Mouse (Mus musculus) 3T3-L1 (cell line): ENCODE data around the gene Hist1h3f.

Experiments
- DNase-seq: peaks from one replicate; pipeline ENCODE4 v3.0.0-alpha.2; 2015; ENCODE audit warnings: low read depth, low spot score

The Hist1h3f gene

GRCm38 (mm10) chr13:23543965-23544786 is at the start of gene Hist1h3f:
TSS of gene Hist1h3f (plus strand) at chr13:23544052.
- DNase-seq = peak; percentile 96

DNA sequence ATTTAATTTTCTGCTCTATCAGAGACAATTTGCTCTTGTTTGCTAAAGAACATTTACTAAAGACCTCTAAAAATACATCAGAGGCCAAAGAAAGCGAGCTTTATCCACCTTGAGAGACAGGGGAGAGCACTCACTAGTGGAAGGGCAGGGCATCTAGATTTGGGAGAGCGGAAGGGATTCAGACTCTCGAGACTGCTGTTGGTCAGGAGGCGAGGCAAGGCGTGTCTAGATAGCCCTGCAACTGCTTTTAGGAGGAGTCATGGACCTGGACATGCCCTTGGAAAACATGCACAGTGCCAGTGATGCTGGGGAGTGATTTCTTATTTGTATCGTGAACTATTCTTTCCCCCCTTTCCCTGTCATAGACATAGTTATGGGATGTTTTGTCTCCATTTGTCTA is 48.3 kb upstream of the Hist1h3f start:
- DNase-seq = no peak

- DNase-seq = peak; percentile 82
Measured at GRCm38 (mm10) chr13:23497656-23498321, 46.1 kb upstream of the Hist1h3f start.

- peak; percentile 51 for DNase-seq
Measured at GRCm38 (mm10) chr13:23498653-23499052, 45.2 kb upstream of the Hist1h3f start.

- no peak for DNase-seq
Measured at GRCm38 (mm10) chr13:23499943-23500342, 43.9 kb upstream of the Hist1h3f start.

DNA sequence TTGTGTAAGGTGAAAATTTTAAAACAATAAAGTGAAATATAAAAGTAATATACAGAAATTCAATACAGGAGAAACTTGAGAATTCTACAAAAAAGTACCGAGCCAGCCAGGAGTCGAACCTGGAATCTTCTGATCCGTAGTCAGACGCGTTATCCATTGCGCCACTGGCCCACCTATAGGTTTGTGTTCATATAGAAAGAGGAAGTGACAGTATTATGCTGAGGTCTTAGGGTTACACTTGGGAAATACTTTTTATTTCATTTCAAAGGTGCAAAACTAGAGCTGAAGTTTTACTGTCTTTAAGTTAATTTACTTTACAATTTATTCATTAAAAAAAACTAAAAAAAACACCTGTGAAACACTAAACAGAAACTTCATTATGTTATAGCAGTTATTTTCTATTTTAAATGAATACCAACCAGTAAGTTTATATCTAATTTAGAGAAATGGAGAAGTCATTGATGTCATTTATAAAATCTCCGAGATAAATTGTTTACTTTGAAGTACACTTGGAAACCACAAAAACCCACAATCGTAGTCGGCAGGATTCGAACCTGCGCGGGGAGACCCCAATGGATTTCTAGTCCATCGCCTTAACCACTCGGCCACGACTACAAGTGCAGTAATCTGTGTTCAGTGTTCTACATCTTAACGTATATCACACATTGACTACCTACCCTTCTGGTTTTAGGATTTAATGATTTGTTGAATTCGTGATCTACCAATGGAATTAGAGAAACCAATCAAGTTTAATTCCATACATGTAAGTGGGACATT is 43.2 kb upstream of the Hist1h3f start:
- peak; percentile 88 for DNase-seq

DNA sequence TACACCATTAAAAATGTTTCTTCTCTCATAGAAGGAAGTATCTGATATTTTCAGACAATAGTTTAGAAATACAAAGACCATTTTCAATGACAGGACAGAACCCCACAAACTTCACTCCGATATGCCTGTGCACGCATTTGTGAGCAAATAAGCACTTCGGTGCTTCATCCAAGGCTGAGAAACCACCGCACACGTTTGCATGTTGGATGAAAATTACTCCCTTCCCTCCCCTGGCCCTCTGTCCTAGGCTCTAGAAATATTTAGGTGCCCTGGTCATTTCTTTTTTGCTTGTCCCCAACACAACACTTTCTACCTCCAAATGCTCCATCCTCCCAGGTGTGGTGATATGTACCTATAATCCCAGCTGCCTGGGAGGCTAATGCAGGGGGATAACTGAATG is 42.3 kb upstream of the Hist1h3f start:
- no peak for DNase-seq

GRCm38 (mm10) chr13:23502031-23502567 is 41.8 kb upstream of the Hist1h3f start:
- DNase-seq = no peak

DNA sequence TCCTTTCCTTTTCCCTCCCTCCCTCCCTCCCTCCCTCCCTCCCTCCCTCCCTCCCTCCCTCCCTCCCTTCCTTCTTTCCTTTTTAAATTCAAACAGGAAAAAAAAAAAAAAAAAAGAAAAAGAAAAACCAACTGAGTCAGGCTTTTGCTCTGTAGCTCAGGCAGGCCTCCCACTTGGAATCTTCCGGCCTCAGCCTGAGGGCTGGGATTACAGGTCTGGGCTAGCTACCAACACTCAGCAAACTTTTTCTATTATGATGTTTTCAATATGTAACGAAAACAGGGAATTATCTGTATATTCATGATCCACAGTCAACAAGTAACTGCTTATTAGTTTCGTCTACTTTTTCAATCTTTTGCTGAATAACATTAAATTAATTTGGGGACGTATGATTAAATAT is 40.9 kb upstream of the Hist1h3f start:
- peak; percentile 70 for DNase-seq

- DNase-seq = peak; percentile 87
Measured at GRCm38 (mm10) chr13:23503797-23504196, 40.1 kb upstream of the Hist1h3f start.

DNA sequence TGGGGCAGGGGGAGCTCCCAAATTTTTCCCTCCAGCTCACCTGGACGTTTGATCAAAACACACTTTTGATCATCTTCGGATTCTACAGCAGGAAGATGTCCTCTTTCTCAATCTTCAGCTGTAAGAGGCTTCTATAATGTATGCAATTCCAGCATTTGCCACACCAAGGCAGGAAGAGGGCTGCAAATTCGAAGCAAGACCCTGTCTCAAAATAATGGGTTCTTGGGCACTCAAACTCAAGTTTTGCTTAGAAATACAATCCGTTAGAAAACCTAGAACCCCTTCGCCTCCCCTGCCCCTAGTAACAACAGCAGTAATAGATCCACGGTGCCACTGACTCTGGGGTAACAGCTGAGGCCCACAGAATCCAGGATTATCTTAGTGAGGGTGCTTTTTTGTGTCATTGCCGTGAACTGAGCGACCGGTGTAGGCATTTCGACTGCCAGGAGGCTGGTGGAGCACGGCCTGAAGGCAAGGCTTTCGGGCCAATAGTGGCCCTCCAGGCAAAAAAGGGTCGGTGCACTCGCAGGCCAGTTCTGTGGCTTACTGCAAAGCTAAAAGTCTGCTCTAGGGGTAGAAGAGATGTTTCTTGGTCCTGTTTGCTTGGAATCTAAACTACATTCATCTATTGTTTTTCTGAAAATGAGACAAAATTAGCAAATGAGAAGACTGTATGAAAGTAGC is 38.0 kb upstream of the Hist1h3f start:
- DNase-seq = no peak

- peak; percentile 84 for DNase-seq
Measured at GRCm38 (mm10) chr13:23506351-23506750, 37.5 kb upstream of the Hist1h3f start.

- DNase-seq = no peak
Measured at GRCm38 (mm10) chr13:23506819-23507515, 36.9 kb upstream of the Hist1h3f start.

DNA sequence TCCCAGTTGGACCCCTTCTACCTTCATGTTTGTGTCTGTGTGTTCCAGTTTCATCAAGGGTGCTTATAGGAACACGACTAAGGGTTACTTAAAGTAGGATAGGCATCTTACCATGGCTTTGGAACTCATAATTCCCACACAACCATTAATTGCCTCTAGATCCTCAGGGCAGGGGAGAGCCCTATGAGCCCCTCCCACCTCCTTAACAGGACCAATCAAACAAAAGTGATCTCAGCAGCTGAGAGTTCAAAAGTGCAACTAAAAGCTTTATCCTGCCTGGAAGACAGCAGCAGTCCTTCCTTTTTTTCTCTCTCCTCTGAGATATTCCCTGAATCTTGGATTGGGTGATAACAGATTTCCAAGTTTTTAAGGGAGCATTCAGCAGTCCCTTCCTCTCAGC is 33.7 kb upstream of the Hist1h3f start:
- peak; percentile 56 for DNase-seq

GRCm38 (mm10) chr13:23513517-23513916 is 30.3 kb upstream of the Hist1h3f start:
- peak; percentile 1 for DNase-seq

- peak; percentile 20 for DNase-seq
Measured at GRCm38 (mm10) chr13:23515281-23515680, 28.6 kb upstream of the Hist1h3f start.

GRCm38 (mm10) chr13:23515826-23516620 is 27.8 kb upstream of the Hist1h3f start:
- DNase-seq = peak; percentile 44

- peak; percentile 79 for DNase-seq
Measured at GRCm38 (mm10) chr13:23516822-23517602, 26.8 kb upstream of the Hist1h3f start.
